Mouse (Mus musculus): ENCODE results near the gene Abcb9. TPM values are rescaled to one million over a fixed set of nuclear protein-coding genes. Genes with fewer than 3 reads are reported as not detected.
A peak's percentile ranks its signal among the peaks of the same experiment; 100 is the strongest.

Gene Abcb9
- polyA plus RNA-seq, 1 experiment from 2014 or later, result 6.7 TPM

DNA sequence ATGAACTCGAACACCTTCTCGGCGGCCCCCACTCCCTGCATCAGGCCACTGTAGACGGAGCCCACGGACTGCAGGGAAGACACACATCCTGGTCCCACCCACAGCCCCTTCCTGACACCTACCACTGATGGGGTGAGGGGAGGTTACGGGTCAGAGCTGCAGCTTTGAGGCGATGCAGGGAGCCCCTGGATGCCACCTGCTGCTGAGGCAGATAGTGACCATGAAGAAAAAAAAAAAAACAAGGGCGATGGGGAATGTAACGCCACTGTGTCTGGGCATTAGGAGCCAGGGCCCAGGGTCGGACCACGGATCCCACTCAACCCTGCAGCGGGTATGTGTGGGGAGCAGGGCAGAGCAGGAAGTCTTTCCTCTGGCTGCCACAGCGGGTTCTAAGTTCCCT is 18.4 kb downstream of the Abcb9 start:
- no peak for ATAC-seq (ENCODE audit: low read depth)

DNA sequence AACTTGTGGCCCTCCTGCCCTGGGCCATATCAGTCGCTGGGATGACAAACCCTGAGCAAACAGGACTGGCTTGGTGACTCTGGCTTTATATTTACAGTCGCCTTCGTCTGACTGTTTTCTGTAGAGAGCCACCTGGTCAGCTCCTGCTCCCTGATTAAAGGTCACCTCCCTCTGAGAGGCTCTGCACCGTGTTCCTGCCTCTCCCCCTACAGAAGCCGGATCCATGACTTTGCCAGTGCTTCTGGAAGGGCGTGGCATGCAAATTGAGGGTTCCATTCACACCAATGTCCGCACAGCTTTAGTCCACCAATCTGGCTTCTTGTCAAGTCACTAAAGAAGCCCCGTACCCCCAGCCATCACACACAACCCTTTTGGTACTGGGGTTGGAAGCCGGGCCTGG is 19.0 kb downstream of the Abcb9 start:
- Histone ChIP-seq H3K9me3 (replicated peaks; ENCODE audit: control insufficient read depth, low read length) (no peaks in the 10 kb centered on the region), H3K4me3 (ENCODE audit: low read depth, low read length) (no peak overlapping the region), H3K4me2 (ENCODE audit: low read depth, low read length) (no peak overlapping the region), H3K4me1 (ENCODE audit: control insufficient read depth, low read depth, low read length) (peaks cover 19% of the 10 kb centered on the region), H3K27ac (ENCODE audit: low read length) (peak overlapping the region; percentile 31), H3K36me3 (ENCODE audit: control insufficient read depth, insufficient read depth) (no peaks in the 10 kb centered on the region), H3K27me3 (ENCODE audit: control insufficient read depth, insufficient read depth, low read depth, low read length) (no peaks in the 10 kb centered on the region), H3K9ac (ENCODE audit: low read depth, low read length) (no peak overlapping the region)
- 49% methylated on average over 9 of the region's 9 CpGs for WGBS (ENCODE audit: insufficient replicate concordance)
- ATAC-seq (ENCODE audit: low read depth), result peak; percentile 79

More for the DNA sequence above, 18.4 kb downstream of the Abcb9 start:
- H3K27me3 ChIP-seq (ENCODE audit: control insufficient read depth, insufficient read depth, low read depth, low read length), result no peaks in the 10 kb centered on the region
- H3K9ac ChIP-seq (ENCODE audit: low read depth, low read length), result no peak overlapping the region
- H3K27ac ChIP-seq (ENCODE audit: low read length), result no peak overlapping the region
- peaks cover 19% of the 10 kb centered on the region for H3K4me1 ChIP-seq (ENCODE audit: control insufficient read depth, low read depth, low read length)
- H3K4me3 ChIP-seq (ENCODE audit: low read depth, low read length), result no peak overlapping the region
- no peak overlapping the region for H3K4me2 ChIP-seq (ENCODE audit: low read depth, low read length)
- no peaks in the 10 kb centered on the region for H3K36me3 ChIP-seq (ENCODE audit: control insufficient read depth, insufficient read depth)
- no peaks in the 10 kb centered on the region for H3K9me3 ChIP-seq (replicated peaks; ENCODE audit: control insufficient read depth, low read length)
- 57% methylated on average over 13 of the region's 13 CpGs for WGBS (ENCODE audit: insufficient replicate concordance)

DNA sequence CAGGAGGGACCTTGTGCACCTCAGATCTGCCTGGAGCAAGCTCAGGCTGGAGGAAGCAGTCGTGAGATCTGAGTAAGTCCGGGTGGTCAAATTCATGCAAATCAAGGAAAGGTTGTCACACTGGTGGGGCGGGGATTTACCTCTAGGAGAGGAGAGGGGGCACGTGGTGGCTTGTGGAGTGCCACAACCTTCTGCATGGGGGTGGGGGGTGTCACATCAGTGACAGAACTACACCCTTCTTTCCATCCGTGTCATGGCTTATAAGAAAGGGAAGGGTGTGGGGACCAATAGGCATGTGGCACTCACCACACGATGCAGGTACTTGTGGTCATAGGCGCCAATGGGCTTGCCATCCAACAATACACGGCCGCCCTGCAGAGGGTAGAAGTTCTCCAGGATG is 19.9 kb downstream of the Abcb9 start:
- Histone ChIP-seq H3K36me3 (ENCODE audit: control insufficient read depth, insufficient read depth) (no peaks in the 10 kb centered on the region), H3K4me3 (ENCODE audit: low read depth, low read length) (no peak overlapping the region), H3K9ac (ENCODE audit: low read depth, low read length) (no peak overlapping the region), H3K4me1 (ENCODE audit: control insufficient read depth, low read depth, low read length) (peaks cover 19% of the 10 kb centered on the region), H3K9me3 (replicated peaks; ENCODE audit: control insufficient read depth, low read length) (no peaks in the 10 kb centered on the region), H3K27ac (ENCODE audit: low read length) (peak overlapping the region; percentile 31), H3K27me3 (ENCODE audit: control insufficient read depth, insufficient read depth, low read depth, low read length) (no peaks in the 10 kb centered on the region), H3K4me2 (ENCODE audit: low read depth, low read length) (no peak overlapping the region)
- WGBS (ENCODE audit: insufficient replicate concordance), result 44% methylated on average over 9 of the region's 9 CpGs
- ATAC-seq (ENCODE audit: low read depth), result no peak

DNA sequence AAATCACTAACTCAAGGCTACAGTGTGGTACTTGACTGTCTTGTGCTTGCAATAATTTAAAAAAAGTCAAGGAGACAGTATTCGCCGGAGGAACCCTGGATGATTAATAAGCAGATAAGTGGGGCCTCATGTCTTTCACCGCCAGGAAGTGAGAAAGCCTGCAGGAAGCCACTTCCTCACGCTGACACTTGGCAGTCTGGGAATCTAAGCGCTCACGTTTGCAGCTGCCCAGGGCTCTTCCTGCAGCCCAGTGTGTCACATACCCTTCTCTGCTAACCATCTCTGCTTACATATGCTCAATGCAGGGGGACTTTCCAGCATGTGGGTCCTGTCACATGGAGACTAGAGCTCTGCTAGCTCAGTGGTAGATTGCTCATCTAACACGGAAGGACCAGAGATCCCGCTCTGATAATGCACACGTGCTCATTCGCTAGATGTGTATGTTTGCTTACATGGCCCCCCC is 20.7 kb downstream of the Abcb9 start:
- 7% methylated on average over 10 of the region's 10 CpGs for WGBS (ENCODE audit: insufficient replicate concordance)

DNA sequence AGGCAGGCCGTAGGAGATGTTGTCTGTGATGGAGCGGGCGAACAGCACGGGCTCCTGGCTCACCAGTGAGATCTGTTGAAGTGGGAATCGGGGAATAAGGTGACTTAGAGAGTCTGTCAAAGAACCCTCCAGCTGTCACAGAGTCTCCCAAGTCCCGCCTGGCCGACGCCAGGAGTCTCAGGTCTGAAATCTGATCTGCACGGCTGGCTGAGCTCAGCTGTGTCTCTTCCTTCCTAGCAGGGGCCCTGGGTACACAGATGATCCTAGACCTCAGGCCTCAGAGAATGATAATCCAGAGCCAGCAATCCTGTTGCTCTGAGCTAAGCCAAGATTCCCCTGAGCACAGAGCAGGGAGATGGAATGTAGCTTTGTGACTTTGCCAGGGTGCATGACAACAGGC is 21.9 kb downstream of the Abcb9 start:
- Histone ChIP-seq H3K4me3 (ENCODE audit: low read depth, low read length) (no peak overlapping the region), H3K27me3 (ENCODE audit: control insufficient read depth, insufficient read depth, low read depth, low read length) (no peaks in the 10 kb centered on the region), H3K4me2 (ENCODE audit: low read depth, low read length) (no peak overlapping the region), H3K9ac (ENCODE audit: low read depth, low read length) (no peak overlapping the region), H3K36me3 (ENCODE audit: control insufficient read depth, insufficient read depth) (no peaks in the 10 kb centered on the region), H3K4me1 (ENCODE audit: control insufficient read depth, low read depth, low read length) (peaks cover 19% of the 10 kb centered on the region), H3K27ac (ENCODE audit: low read length) (no peak overlapping the region), H3K9me3 (replicated peaks; ENCODE audit: control insufficient read depth, low read length) (no peaks in the 10 kb centered on the region)
- no peak for ATAC-seq (ENCODE audit: low read depth)
- WGBS (ENCODE audit: insufficient replicate concordance), result 62% methylated on average over 9 of the region's 9 CpGs

More for the DNA sequence above, 20.7 kb downstream of the Abcb9 start:
- 0 out of 2 replicates have a peak, but pooled peaks have one; percentile 5 for ATAC-seq (ENCODE audit: low read depth)
- Histone ChIP-seq H3K9ac (ENCODE audit: low read depth, low read length) (no peak overlapping the region; the same call in 1 of the 2 replicates), H3K36me3 (ENCODE audit: control insufficient read depth, insufficient read depth) (no peaks in the 10 kb centered on the region), H3K9me3 (replicated peaks; ENCODE audit: control insufficient read depth, low read length) (no peaks in the 10 kb centered on the region), H3K4me3 (ENCODE audit: low read depth, low read length) (no peak overlapping the region), H3K4me2 (ENCODE audit: low read depth, low read length) (no peak overlapping the region), H3K4me1 (ENCODE audit: control insufficient read depth, low read depth, low read length) (peaks cover 19% of the 10 kb centered on the region), H3K27me3 (ENCODE audit: control insufficient read depth, insufficient read depth, low read depth, low read length) (no peaks in the 10 kb centered on the region), H3K27ac (ENCODE audit: low read length) (0 out of 2 replicates have a peak overlapping the region, but pooled peaks have one; percentile 12)

DNA sequence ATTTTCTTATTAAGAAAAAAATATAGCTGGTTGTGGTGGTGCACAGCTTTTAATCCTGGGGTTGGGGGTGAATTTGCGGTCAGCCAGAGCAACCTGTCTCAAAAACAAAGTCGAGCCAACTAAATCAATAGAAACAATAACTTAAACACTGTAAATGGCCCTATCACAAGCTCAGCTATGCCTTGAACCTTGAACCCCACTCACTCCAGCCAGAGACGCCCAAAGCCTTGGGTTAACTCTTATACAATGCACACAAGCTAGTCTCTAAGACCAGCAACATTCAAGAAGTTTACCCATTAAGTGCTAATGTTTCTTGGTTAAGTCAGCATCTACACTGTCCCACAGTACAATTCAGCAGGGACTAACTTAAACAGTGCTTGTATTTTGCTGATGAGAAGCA is 25.9 kb downstream of the Abcb9 start:
- Histone ChIP-seq H3K4me2 (ENCODE audit: low read depth, low read length) (no peak overlapping the region), H3K4me1 (ENCODE audit: control insufficient read depth, low read depth, low read length) (peaks cover 4% of the 10 kb centered on the region), H3K36me3 (ENCODE audit: control insufficient read depth, insufficient read depth) (no peaks in the 10 kb centered on the region), H3K9ac (ENCODE audit: low read depth, low read length) (no peak overlapping the region), H3K9me3 (replicated peaks; ENCODE audit: control insufficient read depth, low read length) (no peaks in the 10 kb centered on the region), H3K27ac (ENCODE audit: low read length) (no peak overlapping the region), H3K4me3 (ENCODE audit: low read depth, low read length) (no peak overlapping the region), H3K27me3 (ENCODE audit: control insufficient read depth, insufficient read depth, low read depth, low read length) (no peaks in the 10 kb centered on the region)
- WGBS (ENCODE audit: insufficient replicate concordance), result 62% methylated on average over 3 of the region's 3 CpGs
- ATAC-seq (ENCODE audit: low read depth), result no peak

DNA sequence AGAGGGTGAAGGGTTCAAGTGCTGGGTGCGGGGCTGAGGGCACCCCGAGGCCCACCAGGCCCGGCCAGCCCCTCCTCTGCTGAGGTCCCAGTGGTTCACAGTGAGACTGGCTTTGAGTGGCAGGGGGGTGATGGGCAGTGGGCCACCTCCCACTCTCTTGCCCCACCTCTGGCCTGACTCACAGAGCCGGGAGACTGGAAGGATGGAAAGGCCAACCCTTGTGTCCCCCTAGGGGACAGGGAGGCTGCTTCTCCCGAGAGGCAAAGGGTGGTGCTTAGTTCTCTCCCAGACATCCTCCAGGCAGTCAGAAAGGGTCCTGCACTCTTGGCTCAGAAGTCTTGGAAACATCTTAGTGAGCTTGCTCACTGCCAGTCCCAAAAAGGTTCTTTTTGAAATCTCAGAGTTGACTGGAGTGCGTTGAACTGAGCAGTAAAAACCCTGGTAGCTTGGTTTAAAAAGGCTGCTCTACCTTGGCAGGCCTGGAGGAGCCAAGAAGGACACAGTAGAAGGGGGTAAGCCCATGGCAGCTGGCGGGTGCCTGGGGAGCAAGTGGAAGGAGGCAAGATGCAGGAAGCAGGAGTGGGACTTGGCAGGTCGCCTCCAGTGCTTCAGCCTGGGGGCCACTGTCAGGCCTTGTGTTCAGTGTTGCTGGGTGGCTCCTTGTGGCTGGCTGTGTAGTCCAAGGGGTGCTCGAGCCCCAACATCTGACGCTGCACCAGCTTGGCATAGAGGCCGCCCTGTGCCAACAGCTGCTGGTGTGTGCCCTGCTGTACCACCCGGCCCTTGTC is 33.4 kb downstream of the Abcb9 start:
- Histone ChIP-seq H3K27me3 (ENCODE audit: control insufficient read depth, insufficient read depth, low read depth, low read length) (no peaks in the 10 kb centered on the region), H3K4me1 (ENCODE audit: control insufficient read depth, low read depth, low read length) (no peaks in the 10 kb centered on the region), H3K9me3 (replicated peaks; ENCODE audit: control insufficient read depth, low read length) (no peaks in the 10 kb centered on the region), H3K4me2 (ENCODE audit: low read depth, low read length) (no peak overlapping the region), H3K4me3 (ENCODE audit: low read depth, low read length) (no peak overlapping the region), H3K27ac (ENCODE audit: low read length) (no peak overlapping the region), H3K36me3 (ENCODE audit: control insufficient read depth, insufficient read depth) (no peaks in the 10 kb centered on the region), H3K9ac (ENCODE audit: low read depth, low read length) (no peak overlapping the region)
- no peak for ATAC-seq (ENCODE audit: low read depth)
- WGBS (ENCODE audit: insufficient replicate concordance), result 63% methylated on average over 12 of the region's 12 CpGs

DNA sequence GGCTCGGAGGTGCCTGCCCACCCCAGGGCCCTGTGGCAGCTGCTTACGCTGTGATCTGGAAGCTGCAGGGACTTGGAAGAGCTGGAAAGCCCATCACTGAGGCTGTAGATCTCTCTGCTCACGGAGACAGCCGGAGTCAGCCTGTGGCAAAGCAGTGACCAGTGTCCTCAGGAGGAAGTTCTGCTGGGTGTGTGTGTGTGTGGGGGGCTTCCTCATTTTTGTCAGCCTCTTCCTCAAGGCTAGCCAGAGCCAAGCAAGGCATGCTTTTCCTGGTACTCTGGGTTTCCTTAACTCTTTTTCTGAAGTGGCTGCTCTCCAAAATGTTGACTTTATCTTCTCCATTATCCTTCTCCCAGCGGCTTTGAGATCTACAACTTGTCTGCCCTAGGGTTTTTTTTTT is 35.9 kb downstream of the Abcb9 start:
- no peak overlapping the region for H3K4me3 ChIP-seq (ENCODE audit: low read depth, low read length)
- no peak; the same call in 1 of the 2 replicates for ATAC-seq (ENCODE audit: low read depth)
- no peaks in the 10 kb centered on the region for H3K27me3 ChIP-seq (ENCODE audit: control insufficient read depth, insufficient read depth, low read depth, low read length)
- peak overlapping the region; percentile 53 for H3K27ac ChIP-seq (ENCODE audit: low read length)
- no peaks in the 10 kb centered on the region for H3K4me1 ChIP-seq (ENCODE audit: control insufficient read depth, low read depth, low read length)
- no peak overlapping the region for H3K4me2 ChIP-seq (ENCODE audit: low read depth, low read length)
- H3K9ac ChIP-seq (ENCODE audit: low read depth, low read length), result peak overlapping the region; percentile 22; the same call in 1 of the 2 replicates
- peaks cover 5% of the 10 kb centered on the region; the same call in 1 of the 2 replicates for H3K9me3 ChIP-seq (replicated peaks; ENCODE audit: control insufficient read depth, low read length)
- no peaks in the 10 kb centered on the region for H3K36me3 ChIP-seq (ENCODE audit: control insufficient read depth, insufficient read depth)
- WGBS (ENCODE audit: insufficient replicate concordance), result 30% methylated on average over 5 of the region's 5 CpGs

DNA sequence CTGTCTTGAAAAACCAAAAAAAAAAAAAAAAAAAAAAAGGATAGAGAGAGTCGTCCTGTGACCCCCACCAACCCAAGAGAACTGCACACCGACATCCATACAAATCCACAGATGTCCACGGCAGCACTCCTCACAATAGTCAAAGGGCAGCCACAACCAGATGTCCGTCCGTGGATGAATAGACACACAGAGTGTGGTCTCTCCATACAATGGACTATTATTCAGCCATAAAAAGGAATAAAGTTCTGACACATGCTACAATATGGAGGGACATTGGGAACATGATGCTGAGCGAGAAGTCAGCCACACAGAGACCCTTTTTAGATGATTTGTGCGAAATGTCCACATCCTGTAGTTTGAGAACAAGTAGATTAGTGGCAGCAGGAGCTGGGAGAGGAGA is 36.8 kb downstream of the Abcb9 start:
- no peak for ATAC-seq (ENCODE audit: low read depth)
- 75% methylated on average over 7 of the region's 7 CpGs for WGBS (ENCODE audit: insufficient replicate concordance)

More for the DNA sequence above, 36.8 kb downstream of the Abcb9 start:
- H3K27me3 ChIP-seq (ENCODE audit: control insufficient read depth, insufficient read depth, low read depth, low read length), result no peaks in the 10 kb centered on the region
- no peaks in the 10 kb centered on the region for H3K36me3 ChIP-seq (ENCODE audit: control insufficient read depth, insufficient read depth)
- peaks cover 5% of the 10 kb centered on the region; the same call in 1 of the 2 replicates for H3K9me3 ChIP-seq (replicated peaks; ENCODE audit: control insufficient read depth, low read length)
- no peaks in the 10 kb centered on the region for H3K4me1 ChIP-seq (ENCODE audit: control insufficient read depth, low read depth, low read length)
- H3K9ac ChIP-seq (ENCODE audit: low read depth, low read length), result no peak overlapping the region
- H3K4me2 ChIP-seq (ENCODE audit: low read depth, low read length), result no peak overlapping the region
- no peak overlapping the region for H3K4me3 ChIP-seq (ENCODE audit: low read depth, low read length)
- no peak overlapping the region for H3K27ac ChIP-seq (ENCODE audit: low read length)

Data from liver, embryonic 16.5 days (tissue).